Mouse (Mus musculus) forebrain, embryonic 13.5 days (tissue): ENCODE results near the gene Nr2c2. TPM values are rescaled to one million over a fixed set of nuclear protein-coding genes. Genes with fewer than 3 reads are reported as not detected.

Experiments used
- ATAC-seq: fragments of 200-750 bp; cut with Nextera tagmentation; 2 replicates; pipeline ENCODE4 v1.8.0; 2017
- H3K27ac ChIP-seq: fragments of 300-500 bp; sonication (generic); 2 replicates; pipeline ENCODE4 v1.5.1; 2015; ENCODE audit warnings: inconsistent platforms, mild to moderate bottlenecking, moderate library complexity
- H3K27me3 ChIP-seq: fragments of 300-500 bp; sonication (generic); 2 replicates; pipeline ENCODE4 v1.6.1; 2015; ENCODE audit warnings: mild to moderate bottlenecking, inconsistent platforms
- H3K36me3 ChIP-seq: fragments of 300-500 bp; sonication (generic); 2 replicates; pipeline ENCODE4 v1.6.1; 2015; ENCODE audit warnings: mild to moderate bottlenecking, inconsistent platforms; ENCODE audit not compliant: poor library complexity, severe bottlenecking
- H3K4me1 ChIP-seq: fragments of 300-500 bp; sonication (generic); 2 replicates; pipeline ENCODE4 v1.6.1; 2015; ENCODE audit warnings: inconsistent platforms
- H3K4me2 ChIP-seq: fragments of 300-500 bp; sonication (generic); 2 replicates; pipeline ENCODE4 v1.6.1; 2015; ENCODE audit warnings: inconsistent platforms, mild to moderate bottlenecking, moderate library complexity
- H3K4me3 ChIP-seq: fragments of 300-500 bp; sonication (generic); 2 replicates; pipeline ENCODE4 v1.5.1; 2015; ENCODE audit warnings: mild to moderate bottlenecking, inconsistent platforms
- H3K9ac ChIP-seq: fragments of 300-500 bp; sonication (generic); 2 replicates; pipeline ENCODE4 v1.6.1; 2015; ENCODE audit warnings: mild to moderate bottlenecking, inconsistent platforms
- H3K9me3 ChIP-seq: fragments of 300-500 bp; sonication (generic); replicated peaks from 2 replicates; pipeline ENCODE4 v1.6.1; 2016; ENCODE audit warnings: inconsistent platforms
- WGBS: fragments of 180-500 bp; shearing (Covaris S2); methylation state at CpG from one replicate; pipeline ENCODE4 v1.1.7; 2015; 5-methylcytosine and 5-hydroxymethylcytosine counted together
- polyA plus RNA-seq: library from polyadenylated mRNA; unstranded; fragments of >200 nt; fragmentation: Nextera tagmentation; extraction: Ambion mirVana; gene quantifications from 2 replicates; pipeline ENCODE4 v1.2.1, GENCODE M21; 2015

Nr2c2 gene
- polyA plus RNA-seq, 1 experiment from 2014 or later: 21.7 TPM

GRCm38 (mm10) chr6:92214773-92215449 lies 123.7 kb downstream of the Nr2c2 start, which contains the start of gene Rbsn:
TSS of gene Rbsn (minus strand) at chr6:92214925.
- peak within 1 kb of the TSS; percentile 67 for H3K27ac ChIP-seq
- peaks cover 5% of the 10 kb centered on the region for H3K36me3 ChIP-seq
- whole genome bisulfite sequencing: 10% methylated on average over 35 of the region's 35 CpGs
- H3K9me3 ChIP-seq: no peaks in the 10 kb centered on the region
- peaks cover 12% of the 10 kb centered on the region for H3K4me1 ChIP-seq
- ATAC-seq: peak; percentile 99
- peak within 1 kb of the TSS; percentile 98 for H3K4me2 ChIP-seq
- H3K27me3 ChIP-seq: peaks cover 3% of the 10 kb centered on the region; the same call in 1 of the 2 replicates
- peak within 1 kb of the TSS; percentile 86 for H3K9ac ChIP-seq
- H3K4me3 ChIP-seq: peak within 1 kb of the TSS; percentile 95

GRCm38 (mm10) chr6:92219445-92219844 lies 128.3 kb downstream of the Nr2c2 start:
- no peak overlapping the region for H3K27ac ChIP-seq
- no peaks in the 10 kb centered on the region for H3K4me1 ChIP-seq
- H3K9ac ChIP-seq: no peak overlapping the region
- no peaks in the 10 kb centered on the region for H3K9me3 ChIP-seq
- no peak overlapping the region for H3K4me2 ChIP-seq
- H3K36me3 ChIP-seq: no peaks in the 10 kb centered on the region
- WGBS: 48% methylated on average over 3 of the region's 3 CpGs
- ATAC-seq: no peak
- no peak overlapping the region for H3K4me3 ChIP-seq
- H3K27me3 ChIP-seq: peaks cover 3% of the 10 kb centered on the region; the same call in 1 of the 2 replicates

DNA sequence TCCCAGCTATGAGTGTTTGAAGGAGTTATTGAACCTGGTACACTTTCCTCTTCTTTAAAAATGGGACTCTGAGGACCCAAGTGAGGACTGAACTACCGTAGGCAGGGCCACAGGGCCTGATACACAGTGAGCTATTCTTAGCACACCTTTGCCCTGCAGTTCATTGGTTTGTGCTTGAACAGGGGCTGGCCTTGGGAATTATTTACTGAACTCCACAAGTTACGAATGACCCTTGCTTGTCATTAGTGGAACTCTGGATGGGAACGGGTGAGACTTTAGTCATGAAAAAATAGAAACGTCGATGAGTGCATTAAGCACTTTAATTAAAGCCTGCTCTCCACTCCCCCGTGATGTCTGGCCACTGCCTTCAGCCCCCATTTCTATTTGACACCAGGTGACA lies 130.4 kb downstream of the Nr2c2 start:
- 89% methylated on average over 6 of the region's 6 CpGs for WGBS
- Histone ChIP-seq H3K4me2 (no peak overlapping the region), H3K27me3 (peaks cover 3% of the 10 kb centered on the region; the same call in 1 of the 2 replicates), H3K9ac (no peak overlapping the region), H3K9me3 (no peaks in the 10 kb centered on the region), H3K36me3 (no peaks in the 10 kb centered on the region), H3K27ac (no peak overlapping the region), H3K4me3 (no peak overlapping the region), H3K4me1 (no peaks in the 10 kb centered on the region)
- ATAC-seq: no peak

GRCm38 (mm10) chr6:92222021-92222420 lies 130.8 kb downstream of the Nr2c2 start:
- H3K27ac ChIP-seq: no peak overlapping the region
- H3K27me3 ChIP-seq: 0 out of 2 replicates have a peak, but pooled peaks cover 2% of the 10 kb centered on the region
- H3K4me3 ChIP-seq: no peak overlapping the region
- WGBS: 88% methylated on average over 3 of the region's 3 CpGs
- no peak for ATAC-seq
- no peak overlapping the region for H3K4me2 ChIP-seq
- no peaks in the 10 kb centered on the region for H3K36me3 ChIP-seq
- H3K9me3 ChIP-seq: no peaks in the 10 kb centered on the region
- H3K4me1 ChIP-seq: no peaks in the 10 kb centered on the region
- no peak overlapping the region for H3K9ac ChIP-seq

Other genes with a start within 250 kb of the Nr2c2 start
- 48.7 and 60.7 TPM in 2 replicates for gene Ccdc174, start 213.3 kb upstream of the Nr2c2 start, polyA plus RNA-seq
- 0.62 and 1.4 TPM in 2 replicates for gene 4930590J08Rik, start 188.6 kb upstream of the Nr2c2 start, polyA plus RNA-seq
- 5.2 and 6.0 TPM in 2 replicates for gene Fgd5, start 112.5 kb upstream of the Nr2c2 start, polyA plus RNA-seq
- 65.7 and 73.5 TPM in 2 replicates for gene Mrps25, start 92.6 kb downstream of the Nr2c2 start, polyA plus RNA-seq
- gene Rbsn, start 123.5 kb downstream of the Nr2c2 start, polyA plus RNA-seq: 35.6 and 37.7 TPM in 2 replicates
- gene Trh, start 153.3 kb downstream of the Nr2c2 start, polyA plus RNA-seq: 4.1 and 9.5 TPM in 2 replicates